Mouse (Mus musculus): ENCODE measurements around the gene Rsbn1l. TPM values are rescaled to one million over a fixed set of nuclear protein-coding genes. Genes with fewer than 3 reads are reported as not detected.

Rsbn1l gene
- polyA plus RNA-seq, 1 experiment from 2014 or later: 3.7 TPM

DNA sequence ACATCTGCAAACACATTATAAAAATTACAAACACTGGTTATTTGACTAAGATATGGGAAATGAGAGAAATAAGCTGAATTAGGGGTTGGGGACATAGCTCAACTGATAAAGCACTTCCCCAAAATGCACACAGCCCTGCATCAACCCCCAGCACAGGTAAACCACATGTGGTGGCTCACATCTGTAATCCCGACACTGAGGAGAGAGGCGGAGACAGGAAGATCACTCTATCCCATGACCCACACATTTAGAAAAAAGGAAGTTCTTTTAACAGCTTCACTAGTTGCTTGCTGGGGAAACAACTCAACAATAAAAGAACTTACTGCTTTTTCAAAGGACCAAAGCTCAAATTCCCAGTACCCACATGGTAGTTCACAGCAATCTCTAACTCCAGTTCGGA, 23.6 kb downstream of the Rsbn1l start:
- Histone ChIP-seq H3K9me3 (replicated peaks) (no peaks in the 10 kb centered on the region), H3K4me1 (replicated peaks) (peaks cover 54% of the 10 kb centered on the region), H3K9ac (no peak overlapping the region), H3K27me3 (no peaks in the 10 kb centered on the region), H3K4me3 (replicated peaks) (no peak overlapping the region), H3K27ac (replicated peaks) (no peak overlapping the region), H3K36me3 (replicated peaks) (no peaks in the 10 kb centered on the region), H3K4me2 (0 out of 2 replicates have a peak overlapping the region, but pooled peaks have one; percentile 0)
- no peak for ATAC-seq (ENCODE audit: insufficient read depth)
- 34% methylated on average over 3 of the region's 3 CpGs for whole genome bisulfite sequencing (ENCODE audit: insufficient replicate concordance)

DNA sequence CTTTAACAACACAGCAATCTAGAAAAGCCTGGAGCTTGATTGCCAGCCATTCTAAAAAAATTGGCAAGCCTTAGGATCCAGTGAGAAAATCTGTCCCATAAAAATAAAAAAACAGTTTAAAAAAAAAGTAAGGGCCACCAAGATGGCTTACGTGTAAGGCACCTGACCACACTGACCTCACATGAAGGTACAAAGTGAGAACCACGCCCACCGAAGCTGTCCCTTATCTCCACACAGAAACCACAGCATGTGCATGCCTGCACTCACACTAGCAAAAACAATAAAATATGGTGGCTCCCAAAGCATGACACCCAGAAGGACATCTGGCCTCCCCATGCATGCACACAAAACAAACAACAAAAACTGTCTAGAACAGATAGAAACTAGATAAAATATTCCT, 24.9 kb downstream of the Rsbn1l start:
- H3K27me3 ChIP-seq: no peaks in the 10 kb centered on the region
- H3K4me3 ChIP-seq (replicated peaks): no peak overlapping the region
- H3K36me3 ChIP-seq (replicated peaks): no peaks in the 10 kb centered on the region
- ATAC-seq (ENCODE audit: insufficient read depth): peak; percentile 55
- H3K9ac ChIP-seq: no peak overlapping the region
- no peaks in the 10 kb centered on the region for H3K9me3 ChIP-seq (replicated peaks)
- peaks cover 49% of the 10 kb centered on the region for H3K4me1 ChIP-seq (replicated peaks)
- WGBS (ENCODE audit: insufficient replicate concordance): 18% methylated on average over 3 of the region's 3 CpGs
- peak overlapping the region; percentile 26; the same call in 1 of the 2 replicates for H3K4me2 ChIP-seq
- no peak overlapping the region for H3K27ac ChIP-seq (replicated peaks)

DNA sequence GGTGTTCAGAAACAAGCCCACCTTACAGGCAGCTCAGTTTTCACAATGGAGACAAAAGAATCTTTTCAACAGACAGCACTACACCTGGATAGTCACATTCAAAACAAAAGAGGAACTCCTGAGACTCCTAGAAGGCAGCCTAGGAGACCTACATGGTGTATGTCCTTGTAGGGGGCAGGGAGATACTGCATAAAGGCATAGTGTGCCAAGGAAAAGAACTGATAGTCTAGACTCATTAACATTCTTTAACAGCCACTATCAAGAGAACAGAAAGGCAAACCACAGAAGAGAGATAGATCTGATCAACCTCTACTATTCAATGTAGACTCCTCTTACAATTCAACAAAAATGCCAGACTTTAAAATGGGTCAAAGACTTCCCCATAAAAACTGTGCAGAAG, 25.8 kb downstream of the Rsbn1l start:
- Histone ChIP-seq H3K9me3 (replicated peaks) (no peaks in the 10 kb centered on the region), H3K36me3 (replicated peaks) (no peaks in the 10 kb centered on the region), H3K27me3 (no peaks in the 10 kb centered on the region), H3K9ac (no peak overlapping the region), H3K4me1 (replicated peaks) (peaks cover 41% of the 10 kb centered on the region), H3K4me3 (replicated peaks) (no peak overlapping the region), H3K4me2 (no peak overlapping the region), H3K27ac (replicated peaks) (peak overlapping the region; percentile 48; the same call in 1 of the 2 replicates)
- ATAC-seq (ENCODE audit: insufficient read depth): peak; percentile 61

DNA sequence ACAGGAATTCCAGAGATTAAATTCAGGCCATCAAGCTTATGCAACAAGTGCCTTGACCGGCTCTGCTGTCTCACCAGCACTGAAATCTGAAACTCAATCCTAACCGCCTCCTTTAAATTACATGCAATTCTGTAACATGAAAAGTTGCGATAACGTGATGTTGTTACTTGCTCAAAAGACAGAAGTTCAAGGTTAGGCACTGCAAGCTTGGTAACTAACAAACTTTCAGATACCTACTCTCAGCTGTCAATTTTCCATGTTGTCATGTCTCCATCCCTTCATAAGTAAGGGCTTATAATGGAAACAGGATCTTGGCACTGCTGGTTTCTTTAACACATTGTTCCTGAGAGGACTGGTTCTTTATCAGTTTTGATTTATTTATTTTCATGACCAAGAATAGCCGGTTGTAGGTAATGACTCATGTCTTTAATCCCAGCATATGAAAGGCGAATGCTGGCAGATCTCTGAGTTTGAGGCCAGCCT, 26.5 kb downstream of the Rsbn1l start:
- no peak overlapping the region for H3K4me2 ChIP-seq
- H3K27ac ChIP-seq (replicated peaks): no peak overlapping the region
- 71% methylated on average over 6 of the region's 6 CpGs for WGBS (ENCODE audit: insufficient replicate concordance)
- H3K4me3 ChIP-seq (replicated peaks): no peak overlapping the region
- no peaks in the 10 kb centered on the region for H3K27me3 ChIP-seq
- no peak for ATAC-seq (ENCODE audit: insufficient read depth)
- H3K9me3 ChIP-seq (replicated peaks): no peaks in the 10 kb centered on the region
- no peaks in the 10 kb centered on the region for H3K36me3 ChIP-seq (replicated peaks)
- peaks cover 35% of the 10 kb centered on the region for H3K4me1 ChIP-seq (replicated peaks)
- no peak overlapping the region for H3K9ac ChIP-seq

DNA sequence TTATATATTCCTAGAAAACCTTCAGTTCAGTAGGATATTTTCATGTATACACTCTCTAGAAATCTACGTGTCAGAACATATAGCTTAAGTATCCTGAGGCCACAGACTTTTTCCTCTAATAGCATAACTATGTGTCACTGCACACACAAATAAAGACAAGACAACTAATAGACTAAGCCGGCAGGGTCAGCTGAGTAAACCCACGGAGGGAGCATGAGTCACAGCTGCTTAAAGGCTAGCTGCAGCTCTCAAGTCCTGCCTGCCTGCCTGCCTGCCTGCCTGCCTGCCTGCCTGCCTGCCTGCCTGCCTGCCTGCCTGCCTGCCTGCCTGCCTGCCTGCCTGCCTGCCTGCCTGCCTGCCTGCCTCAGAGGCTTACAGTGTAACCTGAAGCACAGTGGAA, 30.7 kb downstream of the Rsbn1l start:
- 0 out of 2 replicates have a peak, but pooled peaks cover 12% of the 10 kb centered on the region for H3K36me3 ChIP-seq (replicated peaks)
- H3K4me3 ChIP-seq (replicated peaks): no peak overlapping the region
- WGBS (ENCODE audit: insufficient replicate concordance): 62% methylated on average over 3 of the region's 3 CpGs
- H3K27me3 ChIP-seq: no peaks in the 10 kb centered on the region
- peaks cover 11% of the 10 kb centered on the region for H3K4me1 ChIP-seq (replicated peaks)
- no peaks in the 10 kb centered on the region for H3K9me3 ChIP-seq (replicated peaks)
- H3K4me2 ChIP-seq: no peak overlapping the region
- H3K27ac ChIP-seq (replicated peaks): no peak overlapping the region
- no peak overlapping the region for H3K9ac ChIP-seq
- ATAC-seq (ENCODE audit: insufficient read depth): no peak

DNA sequence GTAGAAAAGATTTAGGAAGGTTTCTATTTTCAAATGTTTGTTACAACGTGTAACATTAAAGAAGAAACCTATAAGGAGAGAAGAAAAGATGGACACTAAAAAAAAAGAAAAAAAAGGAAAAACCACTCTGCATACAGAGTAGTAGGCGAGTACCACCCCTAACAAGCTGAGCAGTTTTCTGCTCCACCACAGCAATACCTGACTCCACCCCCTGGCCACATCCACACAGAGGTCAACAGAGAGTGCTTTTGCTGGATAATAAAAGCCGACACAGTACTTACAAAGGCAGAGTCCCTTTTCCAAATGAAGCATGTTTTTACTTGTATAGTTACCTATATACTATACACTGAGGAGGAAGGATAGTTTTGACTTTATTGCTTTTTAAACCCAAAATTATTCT, 31.6 kb downstream of the Rsbn1l start:
- WGBS (ENCODE audit: insufficient replicate concordance): 52% methylated on average over 3 of the region's 3 CpGs
- ATAC-seq (ENCODE audit: insufficient read depth): no peak
- peaks cover 14% of the 10 kb centered on the region; the same call in 1 of the 2 replicates for H3K36me3 ChIP-seq (replicated peaks)
- H3K9me3 ChIP-seq (replicated peaks): no peaks in the 10 kb centered on the region
- H3K27me3 ChIP-seq: no peaks in the 10 kb centered on the region
- peaks cover 3% of the 10 kb centered on the region for H3K4me1 ChIP-seq (replicated peaks)
- H3K4me3 ChIP-seq (replicated peaks): no peak overlapping the region
- no peak overlapping the region for H3K27ac ChIP-seq (replicated peaks)
- no peak overlapping the region for H3K4me2 ChIP-seq
- no peak overlapping the region for H3K9ac ChIP-seq

DNA sequence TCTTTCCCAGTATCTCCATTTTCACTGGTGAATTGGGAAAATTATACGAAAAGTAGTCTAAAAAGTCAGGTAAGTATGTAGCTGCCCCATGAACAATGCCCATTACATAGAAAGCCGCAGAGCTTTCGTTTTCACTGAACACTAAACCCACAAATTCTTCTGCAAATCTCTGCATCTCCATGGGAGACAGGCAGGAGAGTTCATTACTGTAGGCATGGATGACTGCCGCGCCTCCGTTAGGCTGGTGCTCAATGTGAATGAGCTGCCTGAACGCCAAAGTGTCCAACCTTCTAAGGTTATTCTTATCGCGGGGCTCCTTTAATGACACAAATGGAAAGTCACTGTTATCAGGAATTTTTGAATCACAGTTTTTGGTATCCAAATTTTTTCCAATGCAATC, 36.6 kb downstream of the Rsbn1l start:
- no peak for ATAC-seq (ENCODE audit: insufficient read depth)
- no peaks in the 10 kb centered on the region for H3K9me3 ChIP-seq (replicated peaks)
- H3K4me2 ChIP-seq: no peak overlapping the region
- H3K9ac ChIP-seq: no peak overlapping the region
- no peak overlapping the region for H3K4me3 ChIP-seq (replicated peaks)
- no peak overlapping the region for H3K27ac ChIP-seq (replicated peaks)
- H3K4me1 ChIP-seq (replicated peaks): no peaks in the 10 kb centered on the region
- no peaks in the 10 kb centered on the region for H3K27me3 ChIP-seq
- H3K36me3 ChIP-seq (replicated peaks): peaks cover 27% of the 10 kb centered on the region; the same call in 1 of the 2 replicates
- 93% methylated on average over 9 of the region's 9 CpGs for WGBS (ENCODE audit: insufficient replicate concordance)

DNA sequence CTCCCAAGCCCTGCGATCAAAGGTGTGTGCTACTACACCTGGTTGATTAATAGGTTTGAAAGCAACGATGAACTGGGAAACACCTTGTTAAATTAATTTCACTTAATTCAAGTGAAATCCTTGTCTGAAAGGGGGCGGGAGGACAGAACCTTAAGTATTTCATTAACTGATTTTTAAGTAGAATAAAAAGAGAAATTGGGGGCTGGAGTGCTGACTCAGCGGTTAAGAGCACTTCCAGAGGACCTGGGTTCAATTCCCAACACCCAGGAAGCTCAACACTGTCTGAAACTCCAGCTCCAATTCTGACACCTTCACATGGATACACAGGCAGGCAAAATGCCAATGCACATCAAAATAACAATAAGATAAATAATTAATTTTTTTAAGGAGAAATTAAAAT, 37.2 kb downstream of the Rsbn1l start:
- H3K4me3 ChIP-seq (replicated peaks): no peak overlapping the region

DNA sequence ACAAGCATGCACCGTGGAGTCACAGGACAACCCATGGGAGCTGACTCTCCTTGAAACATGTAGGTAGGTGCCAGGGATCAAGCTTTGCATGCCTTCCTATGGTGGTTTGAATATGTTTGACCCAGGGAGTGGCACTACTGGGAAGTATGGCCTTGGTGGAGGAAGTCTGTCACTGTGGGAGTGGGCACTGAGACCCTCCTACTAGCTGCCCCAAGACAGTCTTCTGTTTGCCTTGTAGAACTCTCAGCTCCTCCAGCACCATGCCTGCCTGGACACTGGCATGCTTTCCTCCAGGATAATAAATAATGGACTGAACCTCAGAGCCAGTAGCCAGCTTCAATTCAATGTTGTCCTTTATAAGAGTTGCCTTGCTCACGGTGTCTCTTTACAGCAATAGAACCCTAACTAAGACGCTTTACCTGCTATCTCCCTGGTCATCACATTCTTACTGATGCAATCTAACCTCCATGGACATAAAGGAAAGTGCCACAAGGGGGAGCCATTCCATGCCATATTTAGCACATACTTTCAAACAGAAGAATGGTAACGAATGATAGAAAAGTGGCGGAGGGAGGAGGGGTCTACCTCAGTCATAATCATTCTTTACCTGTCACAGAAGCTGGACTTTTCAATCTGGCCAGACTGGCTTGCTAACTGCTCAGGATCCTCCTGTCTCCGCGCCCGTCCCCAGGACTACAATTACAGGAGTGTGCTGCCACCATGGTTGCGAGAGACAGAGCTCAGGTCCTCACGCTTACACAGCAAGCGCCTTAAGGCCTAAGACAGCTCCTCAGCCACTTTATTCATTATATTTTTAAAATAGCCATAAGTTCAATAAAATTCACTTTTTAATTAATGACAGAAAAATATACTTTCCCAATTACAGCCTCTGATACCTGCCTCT, 42.6 kb downstream of the Rsbn1l start:
- H3K27ac ChIP-seq (replicated peaks): no peak overlapping the region
- H3K4me3 ChIP-seq (replicated peaks): no peak overlapping the region
- no peak overlapping the region for H3K9ac ChIP-seq
- peaks cover 11% of the 10 kb centered on the region; the same call in 1 of the 2 replicates for H3K36me3 ChIP-seq (replicated peaks)
- 76% methylated on average over 11 of the region's 11 CpGs for WGBS (ENCODE audit: insufficient replicate concordance)
- peaks cover 2% of the 10 kb centered on the region; the same call in 1 of the 2 replicates for H3K4me1 ChIP-seq (replicated peaks)
- no peaks in the 10 kb centered on the region for H3K27me3 ChIP-seq
- no peak for ATAC-seq (ENCODE audit: insufficient read depth)
- H3K4me2 ChIP-seq: no peak overlapping the region
- no peaks in the 10 kb centered on the region for H3K9me3 ChIP-seq (replicated peaks)

More for the DNA sequence above, 37.2 kb downstream of the Rsbn1l start:
- no peaks in the 10 kb centered on the region for H3K9me3 ChIP-seq (replicated peaks)
- H3K36me3 ChIP-seq (replicated peaks): peaks cover 27% of the 10 kb centered on the region; the same call in 1 of the 2 replicates
- no peak for ATAC-seq (ENCODE audit: insufficient read depth)
- no peak overlapping the region for H3K27ac ChIP-seq (replicated peaks)
- no peaks in the 10 kb centered on the region for H3K27me3 ChIP-seq
- H3K4me1 ChIP-seq (replicated peaks): no peaks in the 10 kb centered on the region
- 90% methylated on average over 4 of the region's 4 CpGs for WGBS (ENCODE audit: insufficient replicate concordance)
- H3K4me2 ChIP-seq: no peak overlapping the region
- no peak overlapping the region for H3K9ac ChIP-seq

DNA sequence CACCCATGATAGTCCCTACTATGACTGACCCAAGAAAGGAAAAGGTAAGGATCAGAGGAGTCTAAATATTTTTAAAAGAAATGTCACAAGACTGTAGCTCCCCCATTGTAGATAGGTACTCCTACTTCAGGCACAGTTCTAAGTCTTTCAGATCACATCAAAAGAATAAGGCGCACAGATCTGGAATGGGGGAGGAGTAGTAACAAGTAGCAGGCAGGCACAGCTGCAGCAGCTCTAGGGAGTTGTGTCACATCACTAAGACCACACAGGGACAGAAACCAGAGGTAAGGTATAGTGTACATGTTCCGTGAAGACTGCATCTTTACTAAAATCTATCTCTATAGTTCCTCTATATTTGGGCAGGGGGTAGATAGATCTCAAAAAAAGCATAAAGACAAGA, 44.5 kb downstream of the Rsbn1l start:
- Histone ChIP-seq H3K4me3 (replicated peaks) (no peak overlapping the region), H3K9me3 (replicated peaks) (no peaks in the 10 kb centered on the region), H3K4me2 (no peak overlapping the region), H3K36me3 (replicated peaks) (peaks cover 15% of the 10 kb centered on the region), H3K27me3 (no peaks in the 10 kb centered on the region), H3K27ac (replicated peaks) (no peak overlapping the region), H3K9ac (no peak overlapping the region), H3K4me1 (replicated peaks) (peaks cover 2% of the 10 kb centered on the region; the same call in 1 of the 2 replicates)
- no peak for ATAC-seq (ENCODE audit: insufficient read depth)
- 70% methylated on average over 2 of the region's 2 CpGs for WGBS (ENCODE audit: insufficient replicate concordance)

DNA sequence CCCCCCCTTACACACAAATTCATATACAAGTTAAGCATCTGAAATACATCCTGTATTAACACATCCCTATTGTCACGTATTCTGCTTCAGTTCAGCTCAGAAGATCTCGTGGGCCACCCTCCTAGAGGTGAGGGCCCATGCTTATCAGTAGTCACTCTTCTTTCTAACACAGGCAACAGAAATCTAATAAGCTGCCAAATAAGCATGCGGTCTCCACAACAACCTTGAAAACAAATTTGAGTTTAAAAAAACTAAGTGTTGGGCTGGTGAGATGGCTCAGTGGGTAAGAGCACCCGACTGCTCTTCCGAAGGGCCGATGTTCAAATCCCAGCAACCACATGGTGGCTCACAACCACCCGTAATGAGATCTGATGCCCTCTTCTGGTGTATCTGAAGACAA, 50.0 kb downstream of the Rsbn1l start:
- Histone ChIP-seq H3K9me3 (replicated peaks) (no peaks in the 10 kb centered on the region), H3K4me2 (no peak overlapping the region), H3K4me1 (replicated peaks) (peaks cover 17% of the 10 kb centered on the region), H3K27ac (replicated peaks) (0 out of 2 replicates have a peak overlapping the region, but pooled peaks have one; percentile 24), H3K4me3 (replicated peaks) (no peak overlapping the region), H3K27me3 (no peaks in the 10 kb centered on the region), H3K36me3 (replicated peaks) (peaks cover 51% of the 10 kb centered on the region), H3K9ac (no peak overlapping the region)
- peak; percentile 55 for ATAC-seq (ENCODE audit: insufficient read depth)
- 60% methylated on average over 7 of the region's 7 CpGs for WGBS (ENCODE audit: insufficient replicate concordance)
